Mouse (Mus musculus) left cerebral cortex, adult 6 months (tissue): ENCODE measurements around the gene Tpcn2. TPM values are rescaled to one million over a fixed set of nuclear protein-coding genes. Genes with fewer than 3 reads are reported as not detected.

Experiments used
- long read RNA-seq, 2 experiments: library from polyadenylated mRNA; unstranded; transcript quantifications; one replicate each; pipeline ENCODE4 v2.0.0; 2019 to 2020
- polyA plus RNA-seq: library from polyadenylated mRNA; unstranded; fragments of <200 nt; fragmentation: Nextera tagmentation; gene quantifications from 2 replicates; pipeline ENCODE4 v1.2.3, GENCODE M21; 2021

The Tpcn2 gene
- polyA plus RNA-seq = 0.53 and 0.58 TPM in 2 replicates
- long read RNA-seq, experiment 1, partial matches to known transcripts = 0 of 6 reads
- long read RNA-seq, experiment 1, other reads (novel, unspliced or antisense) = 6 of 6 reads
- long read RNA-seq, experiment 2, partial matches to known transcripts = 0 of 3 reads
- long read RNA-seq, experiment 2, other reads (novel, unspliced or antisense) = 3 of 3 reads

GRCm38 (mm10) chr7:145283487-145284187, at the start of gene Tpcn2:
TSS of gene Tpcn2 (minus strand) at chr7:145284011.

DNA sequence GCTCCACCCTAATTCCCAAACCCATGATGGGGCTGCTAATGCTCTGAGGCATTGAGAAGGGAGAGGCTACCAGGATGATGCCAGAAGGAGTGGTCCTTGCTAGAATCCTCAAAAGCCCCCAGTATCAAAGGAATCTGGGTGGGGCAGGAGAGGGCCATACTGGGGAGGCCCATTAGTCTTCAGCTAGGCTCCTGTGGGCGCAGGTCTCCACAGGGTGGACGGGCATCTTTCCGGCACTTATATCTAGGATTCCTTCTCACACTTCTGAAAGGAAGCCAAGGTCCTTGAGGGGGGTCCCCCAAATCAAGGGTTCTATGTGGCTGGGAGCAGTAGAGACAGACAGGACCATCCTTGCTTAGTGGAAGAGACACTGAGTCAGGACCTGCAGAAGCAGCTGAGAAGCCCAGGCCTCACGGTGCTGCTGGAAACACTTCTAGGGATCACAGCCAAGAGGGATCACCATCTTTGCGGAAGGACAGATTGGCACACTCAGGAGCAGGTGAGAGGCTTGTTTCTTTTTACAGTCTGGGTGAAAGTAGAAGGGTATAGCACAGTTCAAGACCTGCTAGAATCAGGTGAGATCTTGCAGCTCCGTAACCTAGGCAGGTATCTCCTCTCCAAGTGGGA, 31.1 kb upstream of the Tpcn2 start, which contains the start of gene Mrgprd:
TSS of gene Mrgprd (plus strand) at position 51 of the 627 bp plus-strand sequence.

DNA sequence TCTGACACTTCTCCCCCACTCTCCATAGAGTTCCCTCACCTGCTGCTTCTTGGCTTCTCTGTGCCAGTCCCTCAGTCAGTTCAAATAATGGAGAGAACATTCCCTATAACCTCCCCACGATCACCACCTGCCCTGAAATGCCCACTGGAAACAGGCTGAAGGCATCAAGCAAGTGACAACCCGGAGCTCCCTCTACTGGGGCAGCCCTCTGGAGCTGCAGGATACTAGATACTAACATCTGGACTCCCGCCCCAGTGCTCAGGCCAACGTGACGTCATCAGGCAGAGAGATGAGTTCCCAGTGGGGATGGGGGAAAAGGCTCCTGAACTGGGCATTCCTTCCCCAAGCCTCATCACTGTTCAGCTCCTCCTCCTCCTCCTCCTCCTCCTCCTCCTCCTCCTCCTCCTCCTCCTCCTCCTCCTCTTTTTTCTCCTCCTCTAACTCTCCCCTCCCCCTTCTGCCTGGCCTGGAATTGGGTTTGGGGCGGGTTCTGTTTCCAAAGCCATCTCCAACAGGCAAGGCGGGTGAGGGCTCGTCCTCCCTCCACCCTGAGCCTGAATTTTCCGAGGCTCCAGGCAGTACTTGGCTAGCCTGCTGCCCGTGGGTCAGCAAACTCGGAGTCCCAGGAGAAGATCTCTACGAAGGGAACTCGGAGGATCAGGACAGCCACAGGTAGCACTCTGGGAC, 16.7 kb upstream of the Tpcn2 start, which contains the start of gene Mrgprf:
TSS of gene Mrgprf (plus strand) at position 508 of the 687 bp plus-strand sequence.

DNA sequence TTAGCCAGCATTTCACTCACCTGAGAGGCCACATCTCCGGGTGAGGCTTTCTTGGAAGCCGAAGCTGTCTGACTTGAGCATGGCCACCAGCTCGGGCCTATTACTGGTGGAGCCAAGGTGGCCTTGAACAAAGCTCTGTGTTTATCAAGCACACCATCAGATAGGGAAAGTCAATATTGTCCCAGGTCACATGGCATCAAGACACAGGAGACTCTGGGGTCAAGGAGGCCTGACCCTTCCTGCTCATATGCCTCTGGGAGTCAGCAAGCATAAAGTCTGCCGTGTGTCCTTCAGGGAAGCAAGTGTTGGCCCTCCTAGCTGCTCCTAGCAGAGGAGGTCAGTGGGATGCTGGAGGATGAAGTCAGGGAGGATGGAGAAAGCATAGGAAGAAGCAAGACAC, 75.8 kb downstream of the Tpcn2 start, which contains the start of gene 1810010D01Rik:
TSS of gene 1810010D01Rik (minus strand) at position 114 of the 400 bp plus-strand sequence.

Other genes starting within 250 kb of the Tpcn2 start
- gene 1810010D01Rik, start 75.9 kb downstream of the Tpcn2 start, polyA plus RNA-seq = not detected in 2 replicates
- gene Mrgprf, start 16.8 kb upstream of the Tpcn2 start, polyA plus RNA-seq = 0.86 and 1.0 TPM in 2 replicates
- gene Mrgprd, start 30.8 kb upstream of the Tpcn2 start, polyA plus RNA-seq = not detected in 2 replicates